Mouse (Mus musculus): ENCODE data around the gene Tnfsfm13.
"Not testable (repeated sequence)": the region's sequence is repeated elsewhere in the genome, so short reads cannot be mapped to it uniquely, and the experiment has no call there.

Gene Tnfsfm13

GRCm38 (mm10) chr11:69704613-69705010 lies 8.7 kb upstream of the Tnfsfm13 start:
- DNase-seq (ENCODE audit: low spot score in 2 of 2): no peak

- no peak for DNase-seq (ENCODE audit: low spot score in 2 of 2)
These were observed 8.1 kb upstream of the Tnfsfm13 start for GRCm38 (mm10) chr11:69703814-69704612.

GRCm38 (mm10) chr11:69703381-69703780 lies 7.5 kb upstream of the Tnfsfm13 start:
- not testable (repeated sequence) for DNase-seq (ENCODE audit: low spot score in 2 of 2)

GRCm38 (mm10) chr11:69702886-69703285 lies 7.0 kb upstream of the Tnfsfm13 start:
- not testable (repeated sequence) for DNase-seq (ENCODE audit: low spot score in 2 of 2)

GRCm38 (mm10) chr11:69699595-69699994 lies 3.7 kb upstream of the Tnfsfm13 start:
- DNase-seq (ENCODE audit: low spot score in 2 of 2): no peak

- DNase-seq (ENCODE audit: low spot score in 2 of 2): no peak
These were observed 2.7 kb upstream of the Tnfsfm13 start for GRCm38 (mm10) chr11:69698574-69698973.

- no peak for DNase-seq (ENCODE audit: low spot score in 2 of 2)
These were observed 1.5 kb upstream of the Tnfsfm13 start for GRCm38 (mm10) chr11:69697396-69697795.

GRCm38 (mm10) chr11:69695046-69695360 lies 895 bp downstream of the Tnfsfm13 start:
- no peak for DNase-seq (ENCODE audit: low spot score in 2 of 2)

- DNase-seq (ENCODE audit: low spot score in 2 of 2): no peak
These were observed 2.4 kb downstream of the Tnfsfm13 start for GRCm38 (mm10) chr11:69693421-69693965.

GRCm38 (mm10) chr11:69692863-69693262 lies 3.0 kb downstream of the Tnfsfm13 start:
- no peak for DNase-seq (ENCODE audit: low spot score in 2 of 2)

GRCm38 (mm10) chr11:69692196-69692811 lies 3.6 kb downstream of the Tnfsfm13 start:
- DNase-seq (ENCODE audit: low spot score in 2 of 2): no peak

- DNase-seq (ENCODE audit: low spot score in 2 of 2): no peak
These were observed 6.0 kb downstream of the Tnfsfm13 start for GRCm38 (mm10) chr11:69689891-69690290.

- DNase-seq (ENCODE audit: low spot score in 2 of 2): no peak
These were observed 8.8 kb downstream of the Tnfsfm13 start for GRCm38 (mm10) chr11:69687061-69687460.

GRCm38 (mm10) chr11:69686377-69686776 lies 9.5 kb downstream of the Tnfsfm13 start:
- DNase-seq (ENCODE audit: low spot score in 2 of 2): no peak

- peak in 1 of 2 experiments; percentile 64 for DNase-seq (ENCODE audit: low spot score in 2 of 2)
These were observed 10.3 kb downstream of the Tnfsfm13 start, which contains the start of gene Tnfsf13 for GRCm38 (mm10) chr11:69685526-69686148. TSS of gene Tnfsf13 (minus strand) at chr11:69685784.

- DNase-seq (ENCODE audit: low spot score in 2 of 2): no peak
These were observed 11.0 kb downstream of the Tnfsfm13 start for GRCm38 (mm10) chr11:69684936-69685335.

GRCm38 (mm10) chr11:69684128-69684745 lies 11.7 kb downstream of the Tnfsfm13 start:
- DNase-seq (ENCODE audit: low spot score in 2 of 2): no peak

- DNase-seq (ENCODE audit: low spot score in 2 of 2): no peak
These were observed 12.3 kb downstream of the Tnfsfm13 start for GRCm38 (mm10) chr11:69683576-69683975.

GRCm38 (mm10) chr11:69682840-69683533 lies 12.9 kb downstream of the Tnfsfm13 start:
- peak; percentile 88 to 96 for DNase-seq (ENCODE audit: low spot score in 2 of 2)

- no peak for DNase-seq (ENCODE audit: low spot score in 2 of 2)
These were observed 13.6 kb downstream of the Tnfsfm13 start for GRCm38 (mm10) chr11:69682209-69682839.
